Mouse (Mus musculus): ENCODE data around the gene Anxa6.

DNA sequence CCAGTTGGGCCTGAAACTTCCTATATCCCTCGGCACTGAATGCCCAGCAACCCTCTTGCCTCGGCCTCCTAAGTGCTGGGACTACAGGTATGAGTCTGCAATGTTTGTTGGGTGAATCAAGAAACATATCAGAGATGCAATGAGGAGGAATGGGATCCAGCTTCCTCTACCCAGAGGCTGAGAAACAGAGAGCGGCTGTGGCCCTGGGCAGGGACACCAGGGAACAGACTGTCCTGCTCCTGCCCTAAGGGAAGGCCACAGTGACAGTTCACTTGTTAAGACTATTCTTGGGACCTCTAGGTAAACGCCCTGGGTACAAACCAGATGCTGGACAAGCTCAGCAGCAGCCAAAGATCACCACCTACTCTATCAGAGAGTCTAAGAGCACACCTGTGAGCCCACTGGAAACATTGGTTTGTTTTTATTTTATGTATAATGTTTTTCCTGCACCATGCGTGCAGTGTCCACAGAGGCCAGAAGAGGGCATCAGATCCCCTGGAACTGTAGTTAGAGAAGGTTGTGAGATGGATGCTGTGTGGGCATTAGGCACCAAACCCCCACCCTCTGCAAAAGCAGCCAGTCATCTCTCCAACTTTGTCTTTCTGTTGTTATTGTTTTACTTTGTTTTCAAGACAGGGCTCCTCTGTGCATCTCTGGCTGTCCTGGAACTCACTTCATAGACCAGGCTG, 101.7 kb downstream of the Anxa6 start:
- TF ChIP-seq POLR2A (IDR thresholded peaks at IDR 0.05; ENCODE audit: low read depth, low read length): no peak
- peak; percentile 63; the same call in 1 of the 2 replicates for TF ChIP-seq CTCF (IDR thresholded peaks at IDR 0.05; ENCODE audit: extremely low read depth, insufficient read length, insufficient replicate concordance, low read depth, low read length)

Measured in small intestine, adult 2 months (tissue).